Mouse (Mus musculus): ENCODE data around the gene Gm12830. TPM values are rescaled to one million over a fixed set of nuclear protein-coding genes. Genes with fewer than 3 reads are reported as not detected.

Gm12830 gene
- polyA plus RNA-seq, 1 experiment from 2014 or later, result not detected

- WGBS, result 16% methylated on average over 5 of the region's 5 CpGs
- no peaks in the 10 kb centered on the region for H3K9me3 ChIP-seq
- no peak overlapping the region for H3K27ac ChIP-seq
- H3K36me3 ChIP-seq, result no peaks in the 10 kb centered on the region
- H3K4me3 ChIP-seq, result no peak overlapping the region
- H3K4me2 ChIP-seq, result no peak overlapping the region
- H3K9ac ChIP-seq, result no peak overlapping the region
- H3K4me1 ChIP-seq, result peaks cover 21% of the 10 kb centered on the region
- peak; percentile 62; the same call in 1 of the 2 replicates for ATAC-seq (ENCODE audit: borderline replicate concordance, extremely low read depth, low FRiP score, low TSS enrichment)
- H3K27me3 ChIP-seq, result no peaks in the 10 kb centered on the region; the same call in 1 of the 2 replicates
These were observed 24.1 kb upstream of the Gm12830 start for GRCm38 (mm10) chr4:114797254-114797914.

GRCm38 (mm10) chr4:114798041-114798624, 23.4 kb upstream of the Gm12830 start:
- no peak overlapping the region for H3K4me3 ChIP-seq
- no peaks in the 10 kb centered on the region; the same call in 1 of the 2 replicates for H3K27me3 ChIP-seq
- no peaks in the 10 kb centered on the region for H3K36me3 ChIP-seq
- no peak for ATAC-seq (ENCODE audit: borderline replicate concordance, extremely low read depth, low FRiP score, low TSS enrichment)
- no peak overlapping the region for H3K27ac ChIP-seq
- H3K4me1 ChIP-seq, result peaks cover 21% of the 10 kb centered on the region
- H3K4me2 ChIP-seq, result no peak overlapping the region
- 47% methylated on average over 7 of the region's 7 CpGs for WGBS
- H3K9me3 ChIP-seq, result no peaks in the 10 kb centered on the region
- H3K9ac ChIP-seq, result no peak overlapping the region

GRCm38 (mm10) chr4:114804096-114804495, 17.4 kb upstream of the Gm12830 start:
- Histone ChIP-seq H3K4me1 (0 out of 2 replicates have a peak, but pooled peaks cover 3% of the 10 kb centered on the region), H3K9me3 (no peaks in the 10 kb centered on the region), H3K27me3 (no peaks in the 10 kb centered on the region; the same call in 1 of the 2 replicates), H3K36me3 (no peaks in the 10 kb centered on the region), H3K4me2 (no peak overlapping the region), H3K27ac (no peak overlapping the region), H3K4me3 (no peak overlapping the region), H3K9ac (no peak overlapping the region)
- 26% methylated on average over 5 of the region's 5 CpGs for WGBS
- ATAC-seq (ENCODE audit: borderline replicate concordance, extremely low read depth, low FRiP score, low TSS enrichment), result no peak

GRCm38 (mm10) chr4:114818963-114819702, 2.4 kb upstream of the Gm12830 start:
- ATAC-seq (ENCODE audit: borderline replicate concordance, extremely low read depth, low FRiP score, low TSS enrichment), result peak; percentile 50; the same call in 1 of the 2 replicates
- Histone ChIP-seq H3K27me3 (0 out of 2 replicates have a peak, but pooled peaks cover 3% of the 10 kb centered on the region), H3K36me3 (no peaks in the 10 kb centered on the region), H3K4me3 (no peak overlapping the region), H3K27ac (peak overlapping the region; percentile 38), H3K9ac (no peak overlapping the region), H3K4me2 (no peak overlapping the region), H3K4me1 (peaks cover 26% of the 10 kb centered on the region), H3K9me3 (no peaks in the 10 kb centered on the region)
- WGBS, result 15% methylated on average over 9 of the region's 9 CpGs

GRCm38 (mm10) chr4:114834770-114835581, 13.5 kb downstream of the Gm12830 start:
- Histone ChIP-seq H3K4me2 (no peak overlapping the region), H3K27me3 (0 out of 2 replicates have a peak, but pooled peaks cover 11% of the 10 kb centered on the region), H3K9ac (no peak overlapping the region), H3K4me1 (no peaks in the 10 kb centered on the region), H3K27ac (no peak overlapping the region), H3K36me3 (no peaks in the 10 kb centered on the region), H3K9me3 (no peaks in the 10 kb centered on the region), H3K4me3 (no peak overlapping the region)
- 42% methylated on average over 10 of the region's 10 CpGs for WGBS
- no peak for ATAC-seq (ENCODE audit: borderline replicate concordance, extremely low read depth, low FRiP score, low TSS enrichment)

- ATAC-seq (ENCODE audit: borderline replicate concordance, extremely low read depth, low FRiP score, low TSS enrichment), result no peak
- 43% methylated on average over 9 of the region's 9 CpGs for whole genome bisulfite sequencing
- Histone ChIP-seq H3K9ac (no peak overlapping the region), H3K27me3 (peaks cover 56% of the 10 kb centered on the region), H3K4me2 (no peak overlapping the region), H3K36me3 (no peaks in the 10 kb centered on the region), H3K4me1 (peaks cover 8% of the 10 kb centered on the region), H3K9me3 (no peaks in the 10 kb centered on the region), H3K27ac (no peak overlapping the region), H3K4me3 (no peak overlapping the region)
These were observed 19.9 kb downstream of the Gm12830 start for GRCm38 (mm10) chr4:114841336-114841920.

- Histone ChIP-seq H3K27me3 (peaks cover 48% of the 10 kb centered on the region), H3K4me3 (no peak overlapping the region), H3K4me2 (no peak overlapping the region), H3K4me1 (peaks cover 8% of the 10 kb centered on the region), H3K36me3 (no peaks in the 10 kb centered on the region), H3K27ac (no peak overlapping the region), H3K9ac (no peak overlapping the region), H3K9me3 (no peaks in the 10 kb centered on the region)
- WGBS, result 8% methylated on average over 9 of the region's 11 CpGs
- ATAC-seq (ENCODE audit: borderline replicate concordance, extremely low read depth, low FRiP score, low TSS enrichment), result no peak
These were observed 20.9 kb downstream of the Gm12830 start for GRCm38 (mm10) chr4:114842376-114842960.

GRCm38 (mm10) chr4:114843097-114843721, 21.7 kb downstream of the Gm12830 start:
- peak overlapping the region; percentile 38 for H3K4me3 ChIP-seq
- under 1% methylated on average over 51 of the region's 51 CpGs for WGBS
- no peaks in the 10 kb centered on the region for H3K9me3 ChIP-seq
- peaks cover 8% of the 10 kb centered on the region for H3K4me1 ChIP-seq
- peak; percentile 43 for ATAC-seq (ENCODE audit: borderline replicate concordance, extremely low read depth, low FRiP score, low TSS enrichment)
- peaks cover 48% of the 10 kb centered on the region for H3K27me3 ChIP-seq
- H3K27ac ChIP-seq, result no peak overlapping the region
- H3K4me2 ChIP-seq, result peak overlapping the region; percentile 75
- H3K36me3 ChIP-seq, result no peaks in the 10 kb centered on the region
- H3K9ac ChIP-seq, result peak overlapping the region; percentile 29; the same call in 1 of the 2 replicates

GRCm38 (mm10) chr4:114844600-114844999, 23.1 kb downstream of the Gm12830 start:
- Histone ChIP-seq H3K9me3 (no peaks in the 10 kb centered on the region), H3K36me3 (no peaks in the 10 kb centered on the region), H3K27me3 (peaks cover 48% of the 10 kb centered on the region), H3K9ac (no peak overlapping the region), H3K4me2 (no peak overlapping the region), H3K4me3 (no peak overlapping the region), H3K27ac (no peak overlapping the region), H3K4me1 (peaks cover 8% of the 10 kb centered on the region)
- WGBS, result 39% methylated on average over 1 of the region's 1 CpGs
- no peak for ATAC-seq (ENCODE audit: borderline replicate concordance, extremely low read depth, low FRiP score, low TSS enrichment)

- Histone ChIP-seq H3K27me3 (peaks cover 43% of the 10 kb centered on the region), H3K4me1 (peaks cover 8% of the 10 kb centered on the region), H3K4me2 (no peak overlapping the region), H3K4me3 (no peak overlapping the region), H3K27ac (no peak overlapping the region), H3K9me3 (no peaks in the 10 kb centered on the region), H3K9ac (no peak overlapping the region), H3K36me3 (no peaks in the 10 kb centered on the region)
- 48% methylated on average over 4 of the region's 4 CpGs for WGBS
- no peak for ATAC-seq (ENCODE audit: borderline replicate concordance, extremely low read depth, low FRiP score, low TSS enrichment)
These were observed 24.1 kb downstream of the Gm12830 start for GRCm38 (mm10) chr4:114845622-114846021.
